Mouse (Mus musculus): ENCODE data around the gene Gm37240.
"Not testable (repeated sequence)": the region's sequence is repeated elsewhere in the genome, so short reads cannot be mapped to it uniquely, and the experiment has no call there.

The Gm37240 gene

GRCm38 (mm10) chr3:84890983-84891382 lies 996.3 kb downstream of the Gm37240 start:
- in situ Hi-C loops (cut with MboI), result no loop called here

- in situ Hi-C loops (cut with MboI), result no loop called here
Observed at GRCm38 (mm10) chr3:84889648-84890047, 997.7 kb downstream of the Gm37240 start.

GRCm38 (mm10) chr3:84883817-84884483 lies 1003.4 kb downstream of the Gm37240 start:
- in situ Hi-C loops (cut with MboI), result no loop called here

- in situ Hi-C loops (cut with MboI), result no loop called here
Observed at GRCm38 (mm10) chr3:84876211-84876610, 1011.1 kb downstream of the Gm37240 start.

- in situ Hi-C loops (cut with MboI), result no loop called here
Observed at GRCm38 (mm10) chr3:84875306-84875705, 1012.0 kb downstream of the Gm37240 start.

GRCm38 (mm10) chr3:84870126-84870525 lies 1017.2 kb downstream of the Gm37240 start:
- in situ Hi-C loops (cut with MboI), result no loop called here

GRCm38 (mm10) chr3:84867991-84868390 lies 1019.3 kb downstream of the Gm37240 start:
- in situ Hi-C loops (cut with MboI), result no loop called here

- in situ Hi-C loops (cut with MboI), result no loop called here
Observed at GRCm38 (mm10) chr3:84867434-84867975, 1019.8 kb downstream of the Gm37240 start.

GRCm38 (mm10) chr3:84866866-84867265 lies 1020.5 kb downstream of the Gm37240 start:
- in situ Hi-C loops (cut with MboI), result no loop called here

- in situ Hi-C loops (cut with MboI), result no loop called here
Observed at GRCm38 (mm10) chr3:84865684-84866083, 1021.6 kb downstream of the Gm37240 start.

GRCm38 (mm10) chr3:84861817-84862216 lies 1025.5 kb downstream of the Gm37240 start:
- in situ Hi-C loops (cut with MboI), result not testable (repeated sequence)

- in situ Hi-C loops (cut with MboI), result no loop called here
Observed at GRCm38 (mm10) chr3:84860669-84861068, 1026.6 kb downstream of the Gm37240 start.

- in situ Hi-C loops (cut with MboI), result no loop called here
Observed at GRCm38 (mm10) chr3:84854440-84854839, 1032.9 kb downstream of the Gm37240 start.

GRCm38 (mm10) chr3:84852877-84853276 lies 1034.4 kb downstream of the Gm37240 start:
- in situ Hi-C loops (cut with MboI), result no loop called here

GRCm38 (mm10) chr3:84851801-84852200 lies 1035.5 kb downstream of the Gm37240 start:
- in situ Hi-C loops (cut with MboI), result no loop called here

- in situ Hi-C loops (cut with MboI), result no loop called here
Observed at GRCm38 (mm10) chr3:84850418-84850817, 1036.9 kb downstream of the Gm37240 start.

GRCm38 (mm10) chr3:84848798-84849197 lies 1038.5 kb downstream of the Gm37240 start:
- in situ Hi-C loops (cut with MboI), result loop anchor here (25.0 kb wide), 1 partner anchor 161 kb away; no protein-coding TSS in a partner anchor

- in situ Hi-C loops (cut with MboI), result loop anchor here (25.0 kb wide), 1 partner anchor 156 kb away; no protein-coding TSS in a partner anchor
Observed at GRCm38 (mm10) chr3:84843594-84843993, 1043.7 kb downstream of the Gm37240 start.

GRCm38 (mm10) chr3:84842793-84843192 lies 1044.5 kb downstream of the Gm37240 start:
- in situ Hi-C loops (cut with MboI), result loop anchor here (25.0 kb wide), 1 partner anchor 155 kb away; no protein-coding TSS in a partner anchor

GRCm38 (mm10) chr3:84841271-84841670 lies 1046.0 kb downstream of the Gm37240 start:
- in situ Hi-C loops (cut with MboI), result loop anchor here (25.0 kb wide), 1 partner anchor 154 kb away; no protein-coding TSS in a partner anchor

- in situ Hi-C loops (cut with MboI), result loop anchor here (25.0 kb wide), 1 partner anchor 152 kb away; no protein-coding TSS in a partner anchor
Observed at GRCm38 (mm10) chr3:84839499-84839898, 1047.8 kb downstream of the Gm37240 start.

- in situ Hi-C loops (cut with MboI), result loop anchor here (25.0 kb wide), 1 partner anchor 151 kb away; no protein-coding TSS in a partner anchor
Observed at GRCm38 (mm10) chr3:84837984-84838383, 1049.3 kb downstream of the Gm37240 start.

- in situ Hi-C loops (cut with MboI), result loop anchor here (25.0 kb wide), 1 partner anchor 149 kb away; no protein-coding TSS in a partner anchor
Observed at GRCm38 (mm10) chr3:84836029-84836428, 1051.3 kb downstream of the Gm37240 start.

Data from mature B cell (primary cell).